Mouse (Mus musculus): ENCODE measurements at regions not wholly inside any gene's neighbourhood (a gene's known extent, or its start where the extent isn't known, plus 50 kb on each side); places are given as distances from the start of the nearest gene placed in this dataset.

- peak overlapping the region; percentile 30; the same call in 1 of the 2 replicates for H3K27ac ChIP-seq (replicated peaks)
- no peak for DNase-seq (ENCODE audit: low spot score)
- H3K4me1 ChIP-seq = peaks cover 55% of the 10 kb centered on the region
- H3K9me3 ChIP-seq (replicated peaks) = no peaks in the 10 kb centered on the region
- no peak overlapping the region for H3K4me3 ChIP-seq
- H3K27me3 ChIP-seq (ENCODE audit: low read depth, poor library complexity, severe bottlenecking) = no peaks in the 10 kb centered on the region
- WGBS = 63% methylated on average over 10 of the region's 10 CpGs
- no peaks in the 10 kb centered on the region for H3K36me3 ChIP-seq
Observed at GRCm38 (mm10) chr1:128535537-128536150, 56.4 kb downstream of the Cxcr4 start.

- Histone ChIP-seq H3K36me3 (no peaks in the 10 kb centered on the region), H3K27ac (replicated peaks) (peak overlapping the region; percentile 65), H3K4me1 (peaks cover 35% of the 10 kb centered on the region), H3K27me3 (ENCODE audit: low read depth, poor library complexity, severe bottlenecking) (no peaks in the 10 kb centered on the region), H3K4me3 (no peak overlapping the region), H3K9me3 (replicated peaks) (no peaks in the 10 kb centered on the region; the same call in 1 of the 2 replicates)
- WGBS = 2% methylated on average over 4 of the region's 4 CpGs
- DNase-seq (ENCODE audit: low spot score) = no peak
Observed at GRCm38 (mm10) chr1:128532632-128533031, 59.5 kb downstream of the Cxcr4 start.

DNA sequence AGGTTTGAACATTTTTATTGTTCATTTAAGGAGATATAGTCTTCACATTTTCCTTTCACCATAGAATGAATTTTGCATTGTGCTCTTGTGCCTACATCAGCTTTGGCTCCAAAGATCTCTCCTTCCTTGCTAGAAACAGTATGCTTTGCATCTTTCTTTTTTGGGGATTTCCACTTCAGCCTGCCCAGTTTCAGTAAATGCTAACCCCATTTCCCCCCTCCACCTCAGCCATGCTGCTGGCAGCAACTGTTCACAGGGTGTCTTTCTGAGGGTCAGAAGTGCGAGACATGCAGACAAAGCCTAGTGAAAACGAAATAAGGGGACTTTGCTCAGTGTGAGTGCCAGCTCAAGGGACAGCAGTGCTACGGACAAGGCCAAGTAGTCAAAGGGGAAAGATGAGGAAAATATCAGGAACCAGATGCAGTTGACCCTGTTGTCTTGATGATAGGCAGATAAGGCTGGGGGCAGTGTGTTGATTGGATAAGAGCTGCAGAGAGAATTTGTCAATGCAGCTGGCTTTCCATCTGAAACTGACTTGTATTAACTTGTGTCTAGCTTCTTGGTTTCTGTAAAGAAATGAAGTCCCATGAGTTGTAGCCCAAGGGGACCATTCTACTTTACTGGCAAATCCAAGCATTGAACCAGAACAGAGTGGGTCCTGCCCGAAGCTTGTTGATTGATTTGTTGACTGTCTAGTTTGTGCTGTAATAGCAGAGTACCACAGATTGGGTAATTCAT lies 62.1 kb downstream of the Cxcr4 start:
- peaks cover 28% of the 10 kb centered on the region for H3K4me1 ChIP-seq
- WGBS = 79% methylated on average over 4 of the region's 4 CpGs
- H3K27me3 ChIP-seq (ENCODE audit: low read depth, poor library complexity, severe bottlenecking) = no peaks in the 10 kb centered on the region
- no peak for DNase-seq (ENCODE audit: low spot score)
- H3K9me3 ChIP-seq (replicated peaks) = no peaks in the 10 kb centered on the region; the same call in 1 of the 2 replicates
- H3K36me3 ChIP-seq = no peaks in the 10 kb centered on the region
- H3K27ac ChIP-seq (replicated peaks) = no peak overlapping the region
- H3K4me3 ChIP-seq = no peak overlapping the region

GRCm38 (mm10) chr1:128519234-128519633 lies 72.9 kb downstream of the Cxcr4 start:
- WGBS = 95% methylated on average over 4 of the region's 4 CpGs
- DNase-seq (ENCODE audit: low spot score) = no peak

GRCm38 (mm10) chr1:128518514-128518913 lies 73.6 kb downstream of the Cxcr4 start:
- H3K4me1 ChIP-seq = no peaks in the 10 kb centered on the region
- H3K27me3 ChIP-seq (ENCODE audit: low read depth, poor library complexity, severe bottlenecking) = no peaks in the 10 kb centered on the region
- H3K36me3 ChIP-seq = no peaks in the 10 kb centered on the region
- no peak for DNase-seq (ENCODE audit: low spot score)
- WGBS = 96% methylated on average over 5 of the region's 5 CpGs
- H3K9me3 ChIP-seq (replicated peaks) = no peaks in the 10 kb centered on the region
- no peak overlapping the region for H3K4me3 ChIP-seq
- H3K27ac ChIP-seq (replicated peaks) = no peak overlapping the region

More at GRCm38 (mm10) chr1:128519234-128519633, 72.9 kb downstream of the Cxcr4 start:
- no peak overlapping the region for H3K4me3 ChIP-seq
- H3K27me3 ChIP-seq (ENCODE audit: low read depth, poor library complexity, severe bottlenecking) = no peaks in the 10 kb centered on the region
- no peak overlapping the region for H3K27ac ChIP-seq (replicated peaks)
- no peaks in the 10 kb centered on the region for H3K4me1 ChIP-seq
- no peaks in the 10 kb centered on the region for H3K36me3 ChIP-seq
- no peaks in the 10 kb centered on the region for H3K9me3 ChIP-seq (replicated peaks)

- no peaks in the 10 kb centered on the region for H3K4me1 ChIP-seq
- no peaks in the 10 kb centered on the region for H3K27me3 ChIP-seq (ENCODE audit: low read depth, poor library complexity, severe bottlenecking)
- DNase-seq (ENCODE audit: low spot score) = no peak
- no peak overlapping the region for H3K4me3 ChIP-seq
- no peak overlapping the region for H3K27ac ChIP-seq (replicated peaks)
- H3K9me3 ChIP-seq (replicated peaks) = no peaks in the 10 kb centered on the region
- 86% methylated on average over 1 of the region's 1 CpGs for WGBS
- H3K36me3 ChIP-seq = no peaks in the 10 kb centered on the region
Observed at GRCm38 (mm10) chr1:128517351-128517750, 74.7 kb downstream of the Cxcr4 start.

- no peaks in the 10 kb centered on the region for H3K4me1 ChIP-seq
- no peak for DNase-seq (ENCODE audit: low spot score)
- 94% methylated on average over 1 of the region's 1 CpGs for WGBS
- H3K27me3 ChIP-seq (ENCODE audit: low read depth, poor library complexity, severe bottlenecking) = no peaks in the 10 kb centered on the region
- no peaks in the 10 kb centered on the region for H3K36me3 ChIP-seq
- H3K27ac ChIP-seq (replicated peaks) = no peak overlapping the region
- no peaks in the 10 kb centered on the region for H3K9me3 ChIP-seq (replicated peaks)
- no peak overlapping the region for H3K4me3 ChIP-seq
Observed at GRCm38 (mm10) chr1:128514327-128514726, 77.8 kb downstream of the Cxcr4 start.

- H3K27ac ChIP-seq (replicated peaks) = no peak overlapping the region
- DNase-seq (ENCODE audit: low spot score) = no peak
- H3K9me3 ChIP-seq (replicated peaks) = no peaks in the 10 kb centered on the region
- H3K27me3 ChIP-seq (ENCODE audit: low read depth, poor library complexity, severe bottlenecking) = no peaks in the 10 kb centered on the region
- H3K4me1 ChIP-seq = no peaks in the 10 kb centered on the region
- no peak overlapping the region for H3K4me3 ChIP-seq
- H3K36me3 ChIP-seq = no peaks in the 10 kb centered on the region
- WGBS = 83% methylated on average over 2 of the region's 2 CpGs
Observed at GRCm38 (mm10) chr1:128513911-128514310, 78.2 kb downstream of the Cxcr4 start.

DNA sequence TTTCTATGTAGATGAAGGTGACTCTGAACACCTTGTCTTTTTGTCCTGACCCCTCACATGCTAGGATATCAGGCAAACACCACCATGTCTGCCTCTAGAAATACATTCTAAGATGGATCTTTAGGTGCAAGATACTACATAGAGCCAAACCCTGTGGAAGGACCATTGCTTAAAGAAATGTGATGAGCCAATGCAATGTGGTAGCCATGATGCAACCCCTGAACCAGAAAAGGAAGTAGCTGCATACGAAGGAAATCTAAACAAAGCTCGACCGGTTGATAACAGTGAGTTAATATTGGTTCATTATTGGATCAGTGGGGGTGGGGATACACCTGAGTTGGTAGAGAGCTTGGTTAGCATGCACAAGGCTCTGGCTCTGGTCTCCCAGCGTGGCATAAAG lies 78.9 kb downstream of the Cxcr4 start:
- no peak overlapping the region for H3K27ac ChIP-seq (replicated peaks)
- H3K27me3 ChIP-seq (ENCODE audit: low read depth, poor library complexity, severe bottlenecking) = no peaks in the 10 kb centered on the region
- H3K4me1 ChIP-seq = no peaks in the 10 kb centered on the region
- DNase-seq (ENCODE audit: low spot score) = no peak
- H3K9me3 ChIP-seq (replicated peaks) = no peaks in the 10 kb centered on the region
- no peaks in the 10 kb centered on the region for H3K36me3 ChIP-seq
- no peak overlapping the region for H3K4me3 ChIP-seq
- 95% methylated on average over 4 of the region's 4 CpGs for WGBS

- H3K27ac ChIP-seq (replicated peaks) = no peak overlapping the region
- no peak overlapping the region for H3K4me3 ChIP-seq
- H3K4me1 ChIP-seq = no peaks in the 10 kb centered on the region
- peaks cover 4% of the 10 kb centered on the region; the same call in 1 of the 2 replicates for H3K9me3 ChIP-seq (replicated peaks)
- 91% methylated on average over 2 of the region's 2 CpGs for WGBS
- H3K36me3 ChIP-seq = no peaks in the 10 kb centered on the region
- DNase-seq (ENCODE audit: low spot score) = no peak
- H3K27me3 ChIP-seq (ENCODE audit: low read depth, poor library complexity, severe bottlenecking) = no peaks in the 10 kb centered on the region
Observed at GRCm38 (mm10) chr1:128508816-128509461, 83.2 kb downstream of the Cxcr4 start.

GRCm38 (mm10) chr1:128506551-128507313 lies 85.4 kb downstream of the Cxcr4 start:
- H3K4me3 ChIP-seq = no peak overlapping the region
- H3K27me3 ChIP-seq (ENCODE audit: low read depth, poor library complexity, severe bottlenecking) = no peaks in the 10 kb centered on the region
- WGBS = 90% methylated on average over 4 of the region's 4 CpGs
- no peak overlapping the region for H3K27ac ChIP-seq (replicated peaks)
- no peak for DNase-seq (ENCODE audit: low spot score)
- H3K36me3 ChIP-seq = no peaks in the 10 kb centered on the region
- no peaks in the 10 kb centered on the region for H3K4me1 ChIP-seq
- H3K9me3 ChIP-seq (replicated peaks) = peaks cover 4% of the 10 kb centered on the region; the same call in 1 of the 2 replicates

- Histone ChIP-seq H3K4me3 (no peak overlapping the region), H3K27ac (replicated peaks) (no peak overlapping the region), H3K9me3 (replicated peaks) (peaks cover 4% of the 10 kb centered on the region; the same call in 1 of the 2 replicates), H3K27me3 (ENCODE audit: low read depth, poor library complexity, severe bottlenecking) (no peaks in the 10 kb centered on the region), H3K36me3 (no peaks in the 10 kb centered on the region), H3K4me1 (no peaks in the 10 kb centered on the region)
- 56% methylated on average over 4 of the region's 4 CpGs for WGBS
- DNase-seq (ENCODE audit: low spot score) = no peak
Observed at GRCm38 (mm10) chr1:128504371-128504770, 87.2 kb upstream of the Dars start.
